Mouse (Mus musculus): ENCODE results near the gene H1foo. TPM values are rescaled to one million over a fixed set of nuclear protein-coding genes. Genes with fewer than 3 reads are reported as not detected.

The H1foo gene
- not detected in 2 replicates for polyA plus RNA-seq (2012; rRNA removed; ENCODE audit: low replicate concordance)

DNA sequence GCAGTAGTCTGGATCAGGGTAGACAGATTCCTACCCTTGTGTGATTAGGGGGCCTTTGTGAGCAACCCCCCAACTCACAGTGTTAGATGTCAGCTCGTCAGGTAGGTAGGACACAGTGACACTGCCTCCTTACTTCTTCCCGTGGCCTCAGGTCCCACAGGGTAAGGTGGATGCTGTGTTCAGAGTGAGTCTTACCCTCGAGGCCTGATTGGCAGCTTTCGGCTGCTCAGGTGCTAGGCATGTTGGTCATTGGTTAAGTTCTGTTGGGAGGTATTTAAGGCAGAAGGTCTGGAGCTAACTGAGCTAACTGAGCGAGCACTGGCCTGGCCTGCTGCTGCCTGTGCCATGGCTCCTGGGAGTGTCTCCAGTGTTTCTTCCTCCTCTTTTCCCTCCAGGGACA lies at the start of gene H1foo:
TSS of gene H1foo (plus strand) at position 301 of the 400 bp plus-strand sequence.

DNA sequence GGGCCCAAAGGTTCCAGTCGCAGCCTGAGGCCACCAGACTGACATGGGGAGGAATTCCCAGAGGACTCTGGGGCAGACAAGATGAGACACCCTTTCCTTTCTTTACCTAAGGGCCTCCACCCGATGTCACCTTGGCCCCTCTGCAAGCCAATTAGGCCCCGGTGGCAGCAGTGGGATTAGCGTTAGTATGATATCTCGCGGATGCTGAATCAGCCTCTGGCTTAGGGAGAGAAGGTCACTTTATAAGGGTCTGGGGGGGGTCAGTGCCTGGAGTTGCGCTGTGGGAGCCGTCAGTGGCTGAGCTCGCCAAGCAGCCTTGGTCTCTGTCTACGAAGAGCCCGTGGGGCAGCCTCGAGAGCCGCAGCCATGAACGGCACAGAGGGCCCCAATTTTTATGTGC lies 13.1 kb upstream of the H1foo start, which contains the start of gene Rho:
TSS of gene Rho (plus strand) at position 110 of the 400 bp plus-strand sequence.

DNA sequence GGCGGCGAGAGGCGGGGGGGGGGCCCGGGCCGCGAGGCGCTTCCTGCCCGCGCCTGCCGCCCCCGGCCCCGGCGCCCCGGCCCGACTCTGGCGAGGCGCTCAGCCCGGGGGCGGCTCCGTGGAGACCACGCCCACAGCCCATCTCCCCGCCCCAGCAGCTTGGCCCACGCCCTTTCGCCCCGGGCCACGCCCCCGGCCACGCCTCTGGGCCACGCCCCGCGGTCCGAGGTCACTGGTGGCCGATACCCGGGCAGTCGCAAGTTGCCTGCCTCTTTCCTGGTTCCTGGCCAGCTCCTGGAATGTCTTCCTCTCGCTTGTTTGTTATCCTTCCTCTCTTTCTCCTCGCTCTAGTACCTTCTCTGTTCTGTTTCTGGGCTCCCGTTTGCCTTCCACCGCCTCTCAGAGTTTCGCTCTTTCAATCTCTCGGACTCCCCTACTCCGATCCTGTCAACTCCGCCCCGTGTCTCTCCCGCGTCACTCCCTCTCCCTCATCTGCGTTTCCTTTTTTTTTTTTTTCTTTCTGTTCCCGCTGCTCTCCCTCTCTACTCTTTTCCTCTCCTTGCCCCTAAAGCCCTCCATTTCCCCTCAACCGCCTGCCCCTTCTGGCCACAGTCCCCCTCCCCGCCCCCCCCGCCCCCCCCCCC lies 50.3 kb downstream of the H1foo start, which contains the start of gene Plxnd1:
TSS of gene Plxnd1 (minus strand) at position 129 of the 644 bp plus-strand sequence.

Other genes starting within 250 kb of the H1foo start
- 11.9 and 12.9 TPM in 2 replicates for gene Tmem40, start 182.5 kb upstream of the H1foo start, polyA plus RNA-seq (2012; rRNA removed; ENCODE audit: low replicate concordance)
- gene Cand2, start 170.4 kb upstream of the H1foo start, polyA plus RNA-seq (2012; rRNA removed; ENCODE audit: low replicate concordance): 7.9 and 18.1 TPM in 2 replicates
- gene Rpl32, start 136.2 kb upstream of the H1foo start, polyA plus RNA-seq (2012; rRNA removed; ENCODE audit: low replicate concordance): 378 and 610 TPM in 2 replicates
- gene Efcab12, start 106.5 kb upstream of the H1foo start, polyA plus RNA-seq (2012; rRNA removed; ENCODE audit: low replicate concordance): 0.18 and 0.29 TPM in 2 replicates
- gene Mbd4, start 91.6 kb upstream of the H1foo start, polyA plus RNA-seq (2012; rRNA removed; ENCODE audit: low replicate concordance): 1.7 and 3.5 TPM in 2 replicates
- 8.3 and 11.2 TPM in 2 replicates for gene Ift122, start 91.5 kb upstream of the H1foo start, polyA plus RNA-seq (2012; rRNA removed; ENCODE audit: low replicate concordance)
- gene Rho, start 13.2 kb upstream of the H1foo start, polyA plus RNA-seq (2012; rRNA removed; ENCODE audit: low replicate concordance): 0.96 and 1.1 TPM in 2 replicates
- 107 and 185 TPM in 2 replicates for gene Plxnd1, start 50.1 kb downstream of the H1foo start, polyA plus RNA-seq (2012; rRNA removed; ENCODE audit: low replicate concordance)
- 9.8 and 22.5 TPM in 2 replicates for gene Tmcc1, start 248.5 kb downstream of the H1foo start, polyA plus RNA-seq (2012; rRNA removed; ENCODE audit: low replicate concordance)